Mouse (Mus musculus): ENCODE measurements at regions not wholly inside any gene's neighbourhood (a gene's known extent, or its start where the extent isn't known, plus 50 kb on each side); places are given as distances from the start of the nearest gene placed in this dataset.

DNA sequence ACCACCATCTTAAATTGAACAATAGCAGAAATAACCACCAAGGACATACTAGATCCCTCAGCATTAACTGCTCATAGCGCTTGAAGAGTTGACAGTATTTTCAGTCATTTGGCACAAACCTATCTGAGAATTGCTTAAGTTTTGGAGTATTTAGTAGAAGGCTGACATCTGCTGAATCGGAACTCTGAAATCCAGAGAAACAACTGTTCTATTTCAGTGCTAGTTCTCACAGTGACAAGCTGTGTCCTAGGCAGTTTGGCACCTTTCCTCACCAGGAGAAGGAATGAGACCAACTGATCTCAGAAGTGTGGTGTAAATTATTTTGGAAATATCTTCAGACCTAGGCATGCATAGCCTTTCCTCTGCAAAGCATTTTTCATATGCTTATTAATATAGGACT, 330.4 kb upstream of the Ube2e3 start:
- TF ChIP-seq TAL1 (conservative IDR thresholded peaks at IDR 0.05; ENCODE audit: low read depth, low read length) = no peak
- TF ChIP-seq GATA1 (IDR thresholded peaks at IDR 0.05; ENCODE audit: borderline replicate concordance, low read length) = no peak
- no peak for TF ChIP-seq CTCF (IDR thresholded peaks at IDR 0.05; ENCODE audit: low read depth, low read length)
- no peak for TF ChIP-seq POLR2AphosphoS5 (IDR thresholded peaks at IDR 0.05; ENCODE audit: insufficient replicate concordance, low read depth, low read length)
- no peak for TF ChIP-seq GATA2 (IDR thresholded peaks at IDR 0.05; ENCODE audit: borderline replicate concordance, low read depth, low read length)

All from G1E (cell line).